Mouse (Mus musculus) intestine, postnatal 0 days (tissue): ENCODE results near the gene Igfbp2. TPM values are rescaled to one million over a fixed set of nuclear protein-coding genes. Genes with fewer than 3 reads are reported as not detected.
A peak's percentile ranks its signal among the peaks of the same experiment; 100 is the strongest.

Experiments used
- ATAC-seq: fragments of 200-750 bp; cut with Nextera tagmentation; 2 replicates; pipeline ENCODE4 v1.8.0; 2017; ENCODE audit warnings: mild to moderate bottlenecking, moderate TSS enrichment, moderate library complexity
- H3K27ac ChIP-seq: fragments of 300-500 bp; sonication (generic); 2 replicates; pipeline ENCODE4 v1.5.1; 2014; ENCODE audit warnings: mild to moderate bottlenecking, low read depth, low read length, moderate library complexity
- H3K27me3 ChIP-seq: fragments of 300-500 bp; sonication (generic); replicated peaks from 2 replicates; pipeline ENCODE4 v1.6.1; 2014; ENCODE audit warnings: low read length, mixed read lengths; ENCODE audit not compliant: control insufficient read depth, insufficient read depth
- H3K36me3 ChIP-seq: fragments of 300-500 bp; sonication (generic); 2 replicates; pipeline ENCODE4 v1.6.1; 2014; ENCODE audit warnings: mild to moderate bottlenecking, moderate library complexity; ENCODE audit not compliant: control insufficient read depth, insufficient read depth
- H3K4me1 ChIP-seq: fragments of 300-500 bp; sonication (generic); replicated peaks from 2 replicates; pipeline ENCODE4 v1.6.1; 2014; ENCODE audit warnings: antibody characterized with exemption, low read length, mixed read lengths; ENCODE audit not compliant: control insufficient read depth, insufficient read depth
- H3K4me2 ChIP-seq: fragments of 300-500 bp; sonication (generic); replicated peaks from 2 replicates; pipeline ENCODE4 v1.6.1; 2014; ENCODE audit warnings: low read depth, mild to moderate bottlenecking, moderate library complexity
- H3K4me3 ChIP-seq: fragments of 300-500 bp; sonication (generic); 2 replicates; pipeline ENCODE4 v1.5.1; 2014; ENCODE audit warnings: low read depth, low read length
- H3K9ac ChIP-seq: fragments of 300-500 bp; sonication (generic); 2 replicates; pipeline ENCODE4 v1.6.1; 2014; ENCODE audit warnings: mild to moderate bottlenecking, low read depth, low read length
- H3K9me3 ChIP-seq: fragments of 300-500 bp; sonication (generic); 2 replicates; pipeline ENCODE4 v1.6.1; 2016; ENCODE audit warnings: mixed run types; ENCODE audit not compliant: control insufficient read depth
- CTCF ChIP-seq: sonication (generic); IDR thresholded peaks from 2 replicates; pipeline ENCODE4 v1.5.1; 2016; ENCODE audit warnings: low read depth, mild to moderate bottlenecking, control low read depth, antibody characterized with exemption, moderate library complexity
- WGBS: fragments of 180-500 bp; shearing (Covaris S2); extraction: QIAGEN DNeasy Blood & Tissue Kit; methylation state at CpG from one replicate; pipeline ENCODE4 v1.1.7; 2014; 5-methylcytosine and 5-hydroxymethylcytosine counted together
- polyA plus RNA-seq: library from polyadenylated mRNA; unstranded; fragments of >200 nt; fragmentation: Nextera tagmentation; extraction: Ambion mirVana; gene quantifications from 2 replicates; pipeline ENCODE4 v1.2.1, GENCODE M21; 2015

The Igfbp2 gene
- polyA plus RNA-seq, 1 experiment from 2014 or later = 94.0 TPM

GRCm38 (mm10) chr1:72875708-72876107, 51.4 kb downstream of the Igfbp2 start:
- no peak overlapping the region for H3K4me2 ChIP-seq
- WGBS = 17% methylated on average over 3 of the region's 3 CpGs

GRCm38 (mm10) chr1:72876111-72876510, 51.8 kb downstream of the Igfbp2 start:
- peaks cover 37% of the 10 kb centered on the region; the same call in 1 of the 2 replicates for H3K27me3 ChIP-seq
- no peak for ATAC-seq
- no peak overlapping the region for H3K27ac ChIP-seq
- TF ChIP-seq CTCF = peak; percentile 58
- H3K4me2 ChIP-seq = no peak overlapping the region
- peaks cover 5% of the 10 kb centered on the region for H3K4me1 ChIP-seq
- no peaks in the 10 kb centered on the region for H3K36me3 ChIP-seq
- H3K9me3 ChIP-seq = no peaks in the 10 kb centered on the region
- H3K4me3 ChIP-seq = no peak overlapping the region
- WGBS = 62% methylated on average over 3 of the region's 3 CpGs
- H3K9ac ChIP-seq = no peak overlapping the region

More at GRCm38 (mm10) chr1:72875708-72876107, 51.4 kb downstream of the Igfbp2 start:
- Histone ChIP-seq H3K9me3 (no peaks in the 10 kb centered on the region), H3K4me1 (peaks cover 5% of the 10 kb centered on the region), H3K36me3 (no peaks in the 10 kb centered on the region), H3K4me3 (no peak overlapping the region), H3K9ac (no peak overlapping the region), H3K27ac (no peak overlapping the region), H3K27me3 (peaks cover 37% of the 10 kb centered on the region; the same call in 1 of the 2 replicates)
- ATAC-seq = no peak
- TF ChIP-seq CTCF = no peak

GRCm38 (mm10) chr1:72877892-72878291, 53.6 kb downstream of the Igfbp2 start:
- peak; percentile 97 for TF ChIP-seq CTCF
- ATAC-seq = no peak
- Histone ChIP-seq H3K4me1 (peaks cover 5% of the 10 kb centered on the region), H3K27me3 (peaks cover 29% of the 10 kb centered on the region; the same call in 1 of the 2 replicates), H3K36me3 (no peaks in the 10 kb centered on the region), H3K4me3 (no peak overlapping the region), H3K9me3 (no peaks in the 10 kb centered on the region), H3K4me2 (peak overlapping the region; percentile 37), H3K27ac (no peak overlapping the region), H3K9ac (no peak overlapping the region)
- 0% methylated on average over 3 of the region's 3 CpGs for WGBS

GRCm38 (mm10) chr1:72878473-72879318, 54.4 kb downstream of the Igfbp2 start:
- no peak for ATAC-seq

GRCm38 (mm10) chr1:72879319-72879634, 55.0 kb downstream of the Igfbp2 start:
- H3K4me3 ChIP-seq = no peak overlapping the region
- H3K4me1 ChIP-seq = peaks cover 5% of the 10 kb centered on the region
- no peak for ATAC-seq
- H3K36me3 ChIP-seq = no peaks in the 10 kb centered on the region
- H3K4me2 ChIP-seq = no peak overlapping the region
- peak; percentile 62 for TF ChIP-seq CTCF
- no peaks in the 10 kb centered on the region for H3K9me3 ChIP-seq
- no peak overlapping the region for H3K9ac ChIP-seq
- peaks cover 15% of the 10 kb centered on the region; the same call in 1 of the 2 replicates for H3K27me3 ChIP-seq
- WGBS = 62% methylated on average over 4 of the region's 4 CpGs
- no peak overlapping the region for H3K27ac ChIP-seq

More at GRCm38 (mm10) chr1:72878473-72879318, 54.4 kb downstream of the Igfbp2 start:
- Histone ChIP-seq H3K4me1 (peaks cover 5% of the 10 kb centered on the region), H3K9ac (no peak overlapping the region), H3K27ac (no peak overlapping the region), H3K9me3 (no peaks in the 10 kb centered on the region), H3K27me3 (peaks cover 21% of the 10 kb centered on the region; the same call in 1 of the 2 replicates), H3K36me3 (no peaks in the 10 kb centered on the region), H3K4me2 (peak overlapping the region; percentile 37), H3K4me3 (no peak overlapping the region)
- TF ChIP-seq CTCF = no peak
- WGBS = 57% methylated on average over 25 of the region's 25 CpGs

- H3K27me3 ChIP-seq = no peaks in the 10 kb centered on the region
- no peak overlapping the region for H3K4me3 ChIP-seq
- H3K27ac ChIP-seq = no peak overlapping the region
- no peak for ATAC-seq
- H3K4me2 ChIP-seq = no peak overlapping the region
- no peaks in the 10 kb centered on the region for H3K36me3 ChIP-seq
- no peak for TF ChIP-seq CTCF
- H3K9me3 ChIP-seq = no peaks in the 10 kb centered on the region
- no peaks in the 10 kb centered on the region for H3K4me1 ChIP-seq
- 80% methylated on average over 11 of the region's 11 CpGs for WGBS
- H3K9ac ChIP-seq = no peak overlapping the region
These were observed 61.0 kb downstream of the Igfbp2 start for GRCm38 (mm10) chr1:72885111-72885818.
